Mouse (Mus musculus) fibroblast of lung, adult 2 months (primary cell): ENCODE results near the gene Igsf21.

Experiments
- DNase-seq: peaks from one replicate; pipeline ENCODE4 v3.0.0-alpha.2; 2011; ENCODE audit warnings: low read depth

Igsf21 gene

DNA sequence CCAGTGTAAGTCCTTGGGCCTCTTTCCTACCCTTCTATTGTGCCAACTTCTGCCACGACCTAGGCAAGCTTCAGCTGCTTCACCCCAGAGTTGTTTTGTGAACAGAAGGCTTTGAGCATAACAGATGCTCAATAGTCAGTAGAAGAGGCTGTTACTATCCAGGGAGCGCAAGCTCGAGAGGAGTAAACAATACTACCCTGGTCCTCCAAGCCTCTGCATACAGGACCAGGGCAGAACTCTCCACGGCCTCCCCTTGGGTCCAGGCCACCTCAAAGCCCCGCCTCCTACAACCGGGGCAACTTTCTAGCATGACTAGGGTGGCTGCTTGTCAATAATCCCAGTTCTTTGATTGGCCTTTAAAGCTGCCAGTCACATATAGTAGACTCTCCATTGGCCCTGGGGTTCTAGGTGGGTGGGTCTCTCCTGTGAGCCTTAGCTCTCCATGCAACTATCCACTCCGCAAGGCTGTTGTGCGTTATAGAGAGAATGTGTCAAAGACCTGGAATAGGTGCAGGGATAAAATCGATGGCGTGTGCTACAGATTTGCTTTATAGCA, 198.7 kb downstream of the Igsf21 start:
- no peak for DNase-seq

- no peak for DNase-seq
These were observed 202.6 kb downstream of the Igsf21 start for GRCm38 (mm10) chr4:140043953-140044352.

DNA sequence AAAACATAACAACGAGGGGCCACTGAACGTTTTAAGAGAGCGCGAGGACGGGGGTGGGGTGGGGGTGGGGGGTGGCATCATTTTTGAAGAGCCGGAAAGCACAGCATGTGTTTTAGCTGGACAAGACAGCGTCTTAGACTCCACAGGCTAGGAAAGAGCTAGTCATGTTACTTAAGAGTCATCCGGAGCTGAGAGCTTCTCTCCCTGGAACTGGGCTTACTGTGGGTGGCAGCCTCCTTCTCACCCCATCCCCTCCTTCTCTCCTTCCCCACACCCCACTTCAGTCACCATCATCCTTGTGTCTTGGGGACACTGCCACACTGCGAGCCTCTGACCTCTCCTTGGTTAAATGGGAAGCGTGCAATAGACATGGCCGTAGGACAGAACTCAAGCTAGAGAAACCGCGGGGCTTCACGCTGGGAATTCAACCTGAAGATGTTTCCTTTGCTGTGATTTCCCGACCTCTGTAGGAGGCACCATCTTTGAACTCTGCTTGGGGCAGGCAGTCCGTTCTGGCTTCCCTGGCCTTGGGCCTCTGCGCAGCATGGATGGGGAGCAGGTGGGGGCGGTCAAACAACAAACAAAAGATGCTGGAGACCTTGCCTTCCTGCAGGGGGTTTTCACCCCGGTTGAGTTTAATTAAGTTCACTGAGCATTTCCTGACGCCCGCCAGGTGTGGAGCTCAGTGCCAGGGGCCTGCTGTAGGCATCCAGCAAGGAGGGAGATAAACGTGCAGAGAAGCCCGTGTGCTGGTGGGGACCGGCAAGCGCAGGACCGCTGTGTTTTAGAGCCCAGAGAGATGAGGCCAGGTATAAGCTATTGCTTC, 207.8 kb downstream of the Igsf21 start:
- no peak for DNase-seq

DNA sequence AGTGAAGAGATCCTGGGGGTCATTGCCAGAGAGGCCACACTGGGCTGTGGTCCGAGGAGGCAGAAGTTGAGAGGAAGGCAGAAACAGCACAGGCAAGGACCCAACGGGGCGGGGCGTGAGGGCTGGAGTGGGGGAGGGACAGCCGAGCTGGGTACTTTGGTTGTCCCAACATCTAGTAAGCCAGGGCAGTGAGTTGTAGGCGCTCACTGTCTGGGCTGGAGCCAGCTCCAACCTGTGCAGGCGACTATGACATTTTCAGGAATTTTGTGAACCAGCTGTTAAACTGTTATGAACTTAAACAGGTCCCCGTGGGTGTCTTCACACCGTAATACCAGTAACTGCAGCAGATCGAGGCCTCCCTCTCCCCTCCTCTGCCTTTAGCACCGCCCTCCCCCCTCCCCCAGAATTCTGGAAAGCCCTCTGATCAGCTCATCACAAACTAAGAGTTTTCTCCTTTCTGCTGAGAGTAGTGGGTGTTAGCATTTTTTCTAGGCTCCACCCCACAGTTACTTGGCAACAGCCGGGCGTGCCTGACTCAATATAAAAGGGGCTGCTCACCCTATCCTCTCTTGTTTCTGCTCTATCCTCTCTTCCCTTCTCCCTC, 208.7 kb downstream of the Igsf21 start:
- no peak for DNase-seq

DNA sequence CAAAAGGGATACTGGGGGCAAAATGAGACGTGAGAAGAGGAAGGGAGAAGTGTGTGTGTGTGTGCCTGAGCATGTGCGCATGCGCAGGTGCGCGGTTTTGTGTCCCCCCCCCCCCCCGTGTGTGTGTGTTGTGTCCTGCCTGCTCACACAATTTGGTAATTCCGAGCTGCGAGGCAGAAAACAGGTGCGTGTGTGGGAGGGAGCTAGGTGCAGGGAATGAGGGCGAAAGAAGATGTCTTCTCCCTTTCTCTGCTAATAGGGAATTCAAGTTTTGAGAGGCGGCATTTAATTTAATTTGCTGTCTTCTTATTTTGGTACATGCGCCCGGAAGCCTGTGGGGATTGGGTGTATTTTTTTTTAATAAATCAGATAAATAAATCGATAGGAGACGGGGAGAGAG, 211.4 kb downstream of the Igsf21 start:
- DNase-seq: no peak

DNA sequence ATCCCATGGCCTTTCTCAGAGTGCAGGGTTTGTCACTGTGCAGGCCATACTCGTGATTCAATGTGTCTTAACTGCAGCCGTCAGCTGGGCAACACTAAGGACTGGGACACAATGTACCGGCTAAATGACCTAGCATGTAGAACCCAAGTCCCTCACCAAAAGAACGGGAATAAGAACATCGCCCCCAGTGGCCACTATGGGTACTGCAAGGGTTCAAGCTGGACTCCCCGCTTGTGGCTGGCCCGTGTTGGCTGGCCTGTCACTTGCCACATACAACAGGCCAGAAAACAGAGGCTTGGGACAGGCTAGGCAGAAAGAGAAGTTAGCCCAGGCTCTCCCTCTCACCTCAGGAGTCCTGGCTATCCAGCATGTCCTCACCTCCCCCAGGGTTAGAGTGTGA, 213.2 kb downstream of the Igsf21 start:
- DNase-seq: no peak

- DNase-seq: no peak
These were observed 216.2 kb downstream of the Igsf21 start for GRCm38 (mm10) chr4:140030415-140030814.

GRCm38 (mm10) chr4:140030040-140030386, 216.6 kb downstream of the Igsf21 start:
- DNase-seq: no peak

- DNase-seq: no peak
These were observed 217.1 kb downstream of the Igsf21 start for GRCm38 (mm10) chr4:140029324-140030039.

GRCm38 (mm10) chr4:140023833-140024232, 222.8 kb downstream of the Igsf21 start:
- no peak for DNase-seq

- peak; percentile 6 for DNase-seq
These were observed 230.7 kb downstream of the Igsf21 start for GRCm38 (mm10) chr4:140015916-140016315.

DNA sequence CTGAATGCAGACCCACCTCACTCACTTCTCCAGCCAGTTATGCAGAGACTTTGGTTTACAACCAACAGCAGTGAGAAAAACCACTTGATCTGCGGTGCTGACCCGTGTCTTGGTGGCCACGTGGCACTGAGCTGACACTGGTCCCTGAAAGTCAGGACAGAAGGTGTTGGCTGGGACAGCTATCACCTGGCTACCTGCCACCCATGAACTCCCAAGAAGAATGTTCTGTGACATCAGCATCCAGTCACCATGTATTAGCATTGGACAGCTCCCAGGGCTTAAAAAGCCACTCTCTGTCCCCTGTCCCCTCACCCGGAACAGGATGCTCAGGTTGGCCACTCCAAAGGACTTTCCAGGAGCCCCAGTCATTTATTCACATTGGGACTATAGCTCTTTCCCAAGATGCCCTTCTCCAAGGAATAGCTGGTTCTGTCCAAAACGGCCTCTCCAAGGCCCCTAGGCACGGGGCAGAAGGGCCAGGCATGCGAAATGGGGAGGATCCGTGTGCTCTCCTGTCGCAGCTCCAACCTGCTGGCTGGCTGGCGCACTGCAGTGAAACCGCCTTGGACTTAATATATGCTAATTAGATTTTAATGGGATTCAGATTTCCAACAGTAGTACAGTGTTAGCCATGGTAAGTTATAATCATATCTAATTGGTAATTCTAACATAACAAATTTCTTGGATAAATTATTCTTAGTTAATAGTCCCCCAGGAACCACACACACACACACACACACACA, 235.7 kb downstream of the Igsf21 start:
- DNase-seq: no peak

DNA sequence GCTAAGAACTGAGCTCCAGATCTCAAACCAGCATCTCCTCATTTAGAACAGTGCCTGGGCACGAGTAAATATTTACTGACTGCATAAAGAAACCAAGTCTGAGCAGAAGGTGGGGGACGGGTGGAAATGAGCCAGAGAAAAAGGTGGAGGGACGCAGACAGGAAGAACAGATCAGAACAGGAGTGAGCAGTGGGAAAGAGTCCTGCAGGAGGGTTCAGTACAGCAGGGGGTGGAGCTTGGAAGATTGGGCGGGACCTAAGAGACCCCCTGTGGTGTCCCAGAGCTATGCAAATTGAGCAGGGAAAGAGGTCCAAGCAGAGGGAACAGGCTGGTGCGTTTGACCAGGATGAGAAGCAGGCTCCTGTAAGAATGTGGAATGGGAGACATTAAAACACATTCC, 241.7 kb downstream of the Igsf21 start:
- no peak for DNase-seq

DNA sequence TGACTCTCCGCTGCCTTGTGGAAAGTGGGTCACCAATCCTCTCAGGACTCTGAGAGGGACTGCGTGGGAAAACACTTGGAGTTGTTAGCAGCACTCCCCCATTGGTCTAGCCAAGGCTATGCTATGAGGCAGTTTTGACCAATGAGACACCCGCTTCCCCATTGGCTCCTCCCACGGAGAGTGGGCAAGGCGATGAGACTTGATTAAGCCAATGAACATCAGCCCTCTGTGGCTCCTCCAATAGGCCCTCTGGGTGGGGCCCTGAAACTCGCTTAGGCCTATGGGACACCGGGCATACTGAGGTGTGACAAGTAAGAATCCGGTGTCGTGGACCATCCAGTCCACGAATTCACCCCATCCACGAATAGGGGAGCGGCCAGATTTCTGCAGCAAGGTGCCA, 242.4 kb downstream of the Igsf21 start:
- DNase-seq: no peak

DNA sequence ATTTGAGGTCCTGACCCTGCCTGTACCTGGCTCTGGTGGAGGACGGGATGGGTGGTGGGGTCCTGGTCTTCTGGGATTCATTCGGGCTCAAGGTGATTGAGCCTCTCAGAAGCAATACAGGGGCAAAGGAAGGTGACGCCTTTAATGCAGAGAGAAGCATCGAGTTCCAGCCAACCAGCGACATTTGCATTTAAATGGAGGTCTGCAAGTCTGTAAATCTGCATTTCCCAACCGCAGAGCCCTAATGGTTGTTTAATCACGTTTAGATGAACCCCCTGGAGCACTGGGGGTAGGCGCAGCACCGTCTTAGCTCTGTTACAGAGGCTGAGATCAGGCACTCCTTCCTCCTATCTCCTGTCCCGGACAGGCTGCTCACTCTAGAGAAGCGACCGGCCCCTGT, 244.5 kb downstream of the Igsf21 start:
- DNase-seq: no peak

DNA sequence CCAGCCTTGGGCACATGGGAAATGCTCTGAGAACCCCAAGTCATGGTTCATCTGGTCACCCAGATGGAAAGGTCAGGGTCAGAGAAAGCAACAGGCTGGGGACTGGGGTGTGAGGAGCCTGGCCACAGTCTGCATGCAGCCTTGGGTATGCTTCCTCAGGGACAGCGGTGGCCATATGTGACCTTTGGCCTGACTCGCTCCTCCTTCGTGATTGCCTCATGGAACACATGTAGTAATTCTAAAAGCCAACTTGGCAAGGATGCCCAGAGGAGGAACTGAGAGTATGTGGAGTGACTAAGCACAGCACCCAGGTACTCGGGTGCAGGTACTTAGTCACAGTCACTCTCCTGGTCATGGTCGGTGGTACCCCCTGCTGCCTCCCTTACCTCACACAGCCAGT, 245.7 kb downstream of the Igsf21 start:
- DNase-seq: no peak

DNA sequence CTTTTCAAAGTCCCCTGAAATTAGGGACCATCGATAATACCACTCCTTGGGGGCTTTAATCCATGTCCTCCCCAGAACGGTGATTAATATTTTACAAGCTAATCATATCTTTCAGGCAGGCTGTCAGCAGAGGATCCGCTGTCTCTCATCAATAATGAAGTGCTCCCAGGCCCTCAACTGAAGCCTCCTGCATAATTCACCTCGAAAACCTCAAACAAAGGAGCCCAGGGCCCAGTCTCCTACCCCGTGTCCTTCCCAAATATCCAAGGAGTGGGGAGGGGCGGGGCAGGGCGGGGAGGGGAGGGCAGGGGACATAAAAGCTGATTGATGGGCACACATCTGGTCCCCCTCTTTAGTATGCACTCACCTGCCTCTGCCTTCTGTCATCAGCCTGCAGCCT, 247.6 kb downstream of the Igsf21 start:
- DNase-seq: no peak

GRCm38 (mm10) chr4:139995659-139996058, 250.9 kb downstream of the Igsf21 start:
- DNase-seq: no peak

GRCm38 (mm10) chr4:139993111-139993755, 253.4 kb downstream of the Igsf21 start:
- no peak for DNase-seq

DNA sequence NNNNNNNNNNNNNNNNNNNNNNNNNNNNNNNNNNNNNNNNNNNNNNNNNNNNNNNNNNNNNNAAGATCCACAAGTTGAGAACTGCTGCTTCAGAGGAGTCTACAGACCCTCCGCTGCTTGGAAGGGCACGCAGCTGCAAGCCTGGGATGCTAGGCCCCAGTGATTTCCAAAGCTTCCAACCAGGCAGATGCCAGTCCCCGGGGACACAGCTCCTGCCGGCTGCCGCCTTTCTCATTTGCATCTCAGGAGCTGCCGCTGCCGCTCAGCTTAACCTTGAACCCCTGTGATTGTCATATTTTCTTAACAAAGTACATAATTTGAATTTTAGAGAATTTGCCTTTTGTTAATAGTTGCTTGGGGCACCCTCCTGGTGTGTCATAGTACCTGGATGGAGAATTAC, 259.7 kb downstream of the Igsf21 start:
- DNase-seq: no peak

GRCm38 (mm10) chr4:139978716-139979115, 267.9 kb downstream of the Igsf21 start:
- DNase-seq: no peak

GRCm38 (mm10) chr4:139977308-139977781, 269.2 kb downstream of the Igsf21 start:
- no peak for DNase-seq
